Mouse (Mus musculus) testis, adult 2 months (tissue): Measurements from ENCODE around the gene Cdon.

Experiments
- CTCF ChIP-seq: fragments of 200-500 bp; IDR thresholded peaks from 2 replicates; pipeline ENCODE4 v1.5.1; 2012; ENCODE audit warnings: low read depth, mild to moderate bottlenecking, inconsistent platforms, low read length, moderate library complexity; ENCODE audit not compliant: control insufficient read depth, insufficient read depth, insufficient replicate concordance
- POLR2A ChIP-seq: fragments of 200-500 bp; IDR thresholded peaks from 2 replicates; pipeline ENCODE4 v1.6.1; 2012; ENCODE audit warnings: low read depth, mild to moderate bottlenecking, inconsistent platforms, low read length, moderate library complexity; ENCODE audit not compliant: control insufficient read depth

DNA sequence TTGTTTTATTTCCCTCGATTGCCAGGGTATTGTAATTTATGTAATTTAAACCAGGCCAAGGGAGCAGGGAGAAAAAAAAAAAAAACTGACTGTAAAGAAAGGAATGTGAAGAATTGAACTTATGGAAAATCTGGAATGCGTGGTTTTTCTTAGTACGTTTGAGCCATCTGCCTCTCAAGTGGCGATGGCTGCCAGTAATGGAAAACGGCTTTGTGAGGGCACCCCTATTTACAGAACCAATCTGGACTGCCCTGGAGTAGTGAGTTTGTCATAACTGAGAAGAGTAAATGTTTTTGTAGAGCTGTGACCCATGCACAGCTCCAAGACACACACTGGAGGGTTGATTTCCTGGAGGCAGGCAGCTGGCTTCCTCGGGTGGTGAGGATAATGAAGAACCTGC lies 32.4 kb downstream of the Cdon start:
- TF ChIP-seq POLR2A = no peak
- TF ChIP-seq CTCF = no peak
